Mouse (Mus musculus) small intestine, adult 2 months (tissue): ENCODE results near the gene Poldip2.

Source experiments
- CTCF ChIP-seq: fragments of 200-500 bp; IDR thresholded peaks from 2 replicates; pipeline ENCODE4 v1.5.1; 2012; ENCODE audit warnings: low read depth, mild to moderate bottlenecking, control low read depth, inconsistent platforms, low read length, moderate library complexity, mixed read lengths; ENCODE audit not compliant: insufficient replicate concordance, insufficient read length; ENCODE audit errors: extremely low read depth
- POLR2A ChIP-seq: fragments of 200-500 bp; IDR thresholded peaks from 2 replicates; pipeline ENCODE4 v1.6.1; 2012; ENCODE audit warnings: low read depth, mild to moderate bottlenecking, control low read depth, inconsistent platforms, low read length, moderate library complexity

DNA sequence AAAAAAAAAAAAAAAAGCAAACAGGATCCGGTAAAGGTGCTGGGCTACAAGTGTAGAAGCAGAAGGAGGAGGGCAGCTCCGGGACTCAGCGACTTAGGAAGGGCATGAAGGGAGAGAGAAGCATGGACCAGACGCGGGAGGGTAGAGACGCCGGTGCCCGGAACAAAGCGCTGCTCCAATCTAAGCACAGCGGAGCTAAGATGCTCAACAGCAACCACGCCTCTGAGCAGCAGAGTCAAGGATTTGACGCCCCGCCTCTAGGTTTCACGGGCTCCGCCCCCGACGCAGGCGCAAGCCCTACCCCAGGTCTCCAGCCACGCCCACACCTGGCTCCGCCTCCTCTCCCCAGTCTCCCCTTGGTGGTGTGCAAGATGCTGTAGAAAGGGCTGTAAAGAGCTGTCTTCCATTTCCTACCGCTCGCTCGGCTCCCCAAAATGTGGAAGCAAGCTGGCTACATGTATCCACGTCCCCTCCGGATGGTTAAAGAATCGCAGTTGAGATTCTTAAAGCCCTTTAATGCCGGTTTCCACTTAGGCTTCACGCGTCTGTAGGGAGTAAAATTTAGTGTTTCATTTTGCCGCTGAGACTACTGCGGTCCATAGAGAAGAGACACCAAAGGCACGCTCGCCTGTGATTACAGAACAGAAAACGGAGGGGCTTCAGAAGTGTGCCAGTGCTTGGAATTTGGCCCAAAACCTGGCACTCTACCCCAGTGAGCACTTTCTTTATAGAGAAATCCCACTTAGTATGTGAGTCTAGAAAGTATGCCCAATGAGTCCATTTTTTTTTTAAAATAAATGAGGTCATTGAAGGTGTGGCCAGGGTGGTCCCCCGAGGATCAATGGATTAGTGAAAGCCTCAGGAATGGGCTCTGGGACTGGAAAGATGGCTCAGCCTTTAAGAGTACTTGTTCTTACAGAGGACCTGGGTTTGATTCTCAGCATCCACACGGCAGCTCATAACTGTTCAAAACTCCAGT is 14.2 kb upstream of the Poldip2 start, which contains the start of gene Sarm1:
- TF ChIP-seq CTCF: no peak
- no peak for TF ChIP-seq POLR2A
